Comparison of ENCODE assay signal across 34 mouse cellular contexts in the genomic region with DNA sequence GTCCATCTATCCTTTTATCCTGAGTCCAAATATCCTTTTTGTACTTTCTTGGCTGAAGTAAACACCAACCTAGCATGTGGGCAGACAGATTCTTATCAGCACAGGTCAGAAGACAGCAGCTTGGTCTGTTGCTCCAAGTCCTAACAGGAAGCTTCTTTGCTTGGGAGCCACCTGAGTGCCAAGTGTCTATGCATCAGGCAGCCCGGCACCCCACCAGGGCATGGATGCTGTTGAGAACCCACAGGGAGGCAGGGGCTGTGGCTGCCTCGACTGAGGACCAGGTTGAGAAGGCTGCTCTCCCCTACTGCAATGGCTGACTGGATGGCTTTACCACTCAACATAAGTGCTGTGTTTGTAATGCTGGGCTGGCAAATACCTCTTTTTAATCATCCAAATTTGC. TPM values are rescaled to one million over a fixed set of nuclear protein-coding genes. Genes with fewer than 3 reads are reported as not detected.
"Had no signal": no experiment of that assay in that cellular context is flagged by ENCODE, and none has a peak within 500 bp of the region (broad histone marks: within the 10 kb centered on the region; RNA-seq: fewer than 3 reads in every experiment).

No protein-coding gene starts in this region.

- H3K27me3 ChIP-seq: limb, embryonic 12.5 days; limb, embryonic 13.5 days; limb, embryonic 15.5 days; liver, embryonic 12.5 days; liver, embryonic 13.5 days; liver, embryonic 15.5 days; lung, embryonic 15.5 days; megakaryocyte, embryonic 14.5 days; midbrain, embryonic 12.5 days; midbrain, embryonic 13.5 days; midbrain, embryonic 15.5 days; neural tube, embryonic 12.5 days had no signal

- H3K27ac ChIP-seq: limb, embryonic 10.5 days; limb, embryonic 12.5 days; limb, embryonic 13.5 days; limb, embryonic 15.5 days; liver, embryonic 12.5 days; liver, embryonic 13.5 days; liver, embryonic 14.5 days; liver, embryonic 15.5 days; lung, embryonic 15.5 days; macrophage; midbrain, embryonic 10.5 days; midbrain, embryonic 12.5 days; midbrain, embryonic 13.5 days; midbrain, embryonic 15.5 days; neural tube, embryonic 12.5 days had no signal

- DNase-seq: left cerebral cortex, postnatal 4 days; liver; liver, embryonic 13.5 days; liver, postnatal 0 days; lung, adult 18-20 months; lung, adult 2 months; lung, embryonic 14.5 days; lung, postnatal 10 days; lung, postnatal 14 days; lung, postnatal 36 days; lung, postnatal 4 days; midbrain, embryonic 14.5 days had no signal

- H3K9me3 ChIP-seq: limb, embryonic 10.5 days; limb, embryonic 12.5 days; limb, embryonic 13.5 days; limb, embryonic 15.5 days; liver, embryonic 12.5 days; liver, embryonic 13.5 days; liver, embryonic 15.5 days; lung, embryonic 15.5 days; megakaryocyte, embryonic 14.5 days; midbrain, embryonic 10.5 days; midbrain, embryonic 12.5 days; midbrain, embryonic 13.5 days; midbrain, embryonic 15.5 days; neural tube, embryonic 12.5 days had no signal

- H3K4me3 ChIP-seq: limb, embryonic 10.5 days; limb, embryonic 12.5 days; limb, embryonic 13.5 days; limb, embryonic 15.5 days; liver, embryonic 12.5 days; liver, embryonic 13.5 days; liver, embryonic 15.5 days; lung, embryonic 15.5 days; megakaryocyte, embryonic 14.5 days; midbrain, embryonic 10.5 days; midbrain, embryonic 12.5 days; midbrain, embryonic 13.5 days; midbrain, embryonic 15.5 days; myocyte; neural tube, embryonic 12.5 days had no signal

- H3K4me1 ChIP-seq: limb, embryonic 10.5 days; limb, embryonic 12.5 days; limb, embryonic 13.5 days; limb, embryonic 15.5 days; lung, embryonic 15.5 days; midbrain, embryonic 10.5 days; midbrain, embryonic 12.5 days; midbrain, embryonic 13.5 days; midbrain, embryonic 15.5 days; neural tube, embryonic 12.5 days had no signal

RNA-seq across cellular contexts. Expression of gene Treml1, which starts 28.9 kb away (rescaled TPM):
- total RNA-seq: left cerebral cortex, postnatal 25 days; left cerebral cortex, postnatal 4 days; liver, adult 2 months; monocyte, adult 5-6 weeks had no signal

RNA-seq across cellular contexts. Expression of gene Trem2, which starts 42.5 kb away (rescaled TPM):
- total RNA-seq: megakaryocyte-erythroid progenitor cell, adult 5-6 weeks had no signal

RNA-seq across cellular contexts. Expression of gene Apobec2, which starts 44.1 kb away (rescaled TPM):
- total RNA-seq: left cerebral cortex, postnatal 25 days; left cerebral cortex, postnatal 36 days; megakaryocyte progenitor cell, adult 5-6 weeks; megakaryocyte-erythroid progenitor cell, adult 5-6 weeks; monocyte, adult 5-6 weeks had no signal
- polyA plus RNA-seq: liver, adult 2 months; macrophage had no signal
